Mouse (Mus musculus) myocyte (in vitro differentiated cells): Measurements from ENCODE around the gene Ticam1. TPM values are rescaled to one million over a fixed set of nuclear protein-coding genes. Genes with fewer than 3 reads are reported as not detected.
A peak's percentile ranks its signal among the peaks of the same experiment; 100 is the strongest.
"Not testable (repeated sequence)": the region's sequence is repeated elsewhere in the genome, so short reads cannot be mapped to it uniquely, and the experiment has no call there.

ENCODE experiments used
- H3K27me3 ChIP-seq: one replicate; pipeline ENCODE4 v1.6.1; 2011; ENCODE audit not compliant: control insufficient read depth, insufficient read depth, insufficient read length
- H3K36me3 ChIP-seq: one replicate; pipeline ENCODE4 v1.6.1; 2011; ENCODE audit not compliant: control insufficient read depth, insufficient read depth
- H3K4me2 ChIP-seq: one replicate; pipeline ENCODE4 v1.6.1; 2011; ENCODE audit warnings: low read depth, control low read depth
- H3K4me3 ChIP-seq: one replicate; pipeline ENCODE4 v1.5.1; 2011; ENCODE audit warnings: mild to moderate bottlenecking, control low read depth, moderate library complexity
- H3K79me2 ChIP-seq: one replicate; pipeline ENCODE4 v1.6.1; 2011; ENCODE audit not compliant: control insufficient read depth, insufficient read depth
- H3ac ChIP-seq: one replicate; pipeline ENCODE4 v1.6.1; 2011; ENCODE audit not compliant: control insufficient read depth, insufficient read length
- CEBPB ChIP-seq: IDR thresholded peaks from 2 replicates; pipeline ENCODE4 v1.6.1; 2011; ENCODE audit warnings: mild to moderate bottlenecking, moderate library complexity; ENCODE audit not compliant: poor library complexity, insufficient read depth, severe bottlenecking
- E2F4 ChIP-seq: IDR thresholded peaks from one replicate; pipeline ENCODE4 v1.6.1; 2011; ENCODE audit warnings: mild to moderate bottlenecking, control low read depth, moderate library complexity; ENCODE audit not compliant: insufficient read depth
- MAX ChIP-seq: IDR thresholded peaks from one replicate; pipeline ENCODE4 v1.6.1; 2011; ENCODE audit warnings: low read depth, mild to moderate bottlenecking, control low read depth
- MYOD1 ChIP-seq, 3 experiments: IDR thresholded peaks; one replicate each; pipeline ENCODE4 v1.6.1; 2011; ENCODE audit warnings: control low read depth in 2 of 3, low read depth in 2 of 3, mild to moderate bottlenecking in 2 of 3, moderate library complexity in 1 of 3; ENCODE audit not compliant: insufficient read length in 2 of 3, control insufficient read depth in 1 of 3
- MYOG ChIP-seq, 3 experiments: IDR thresholded peaks; one replicate each; pipeline ENCODE4 v1.6.1; 2011; ENCODE audit warnings: control low read depth in 2 of 3, low read depth in 2 of 3, mild to moderate bottlenecking in 2 of 3; ENCODE audit not compliant: insufficient read length in 2 of 3, control insufficient read depth in 1 of 3, insufficient read depth in 1 of 3
- POLR2A ChIP-seq: IDR thresholded peaks from one replicate; pipeline ENCODE4 v1.6.1; 2011; ENCODE audit warnings: low read depth, mild to moderate bottlenecking, control low read depth, moderate library complexity; ENCODE audit not compliant: insufficient read length
- POLR2AphosphoS2 ChIP-seq: IDR thresholded peaks from one replicate; pipeline ENCODE4 v1.6.1; 2011; ENCODE audit warnings: low read depth, control low read depth; ENCODE audit not compliant: insufficient read length
- REST ChIP-seq: IDR thresholded peaks from one replicate; pipeline ENCODE4 v1.6.1; 2011; ENCODE audit warnings: mild to moderate bottlenecking, control low read depth, moderate library complexity; ENCODE audit not compliant: insufficient read depth, insufficient read length
- SRF ChIP-seq: IDR thresholded peaks from one replicate; pipeline ENCODE4 v1.6.1; 2011; ENCODE audit warnings: low read depth; ENCODE audit not compliant: control insufficient read depth, insufficient read length
- TCF12 ChIP-seq: IDR thresholded peaks from one replicate; pipeline ENCODE4 v1.6.1; 2011; ENCODE audit warnings: mild to moderate bottlenecking, control low read depth; ENCODE audit not compliant: poor library complexity, insufficient read depth, severe bottlenecking
- TCF3 ChIP-seq: IDR thresholded peaks from one replicate; pipeline ENCODE4 v1.6.1; 2011; ENCODE audit warnings: low read depth, control low read depth; ENCODE audit not compliant: insufficient read length
- USF1 ChIP-seq: IDR thresholded peaks from one replicate; pipeline ENCODE4 v1.6.1; 2011; ENCODE audit warnings: low read depth, mild to moderate bottlenecking, control low read depth, moderate library complexity
- polyA plus RNA-seq: library from polyadenylated mRNA; unstranded; fragments of >200 nt; fragmentation: generic; extraction: Trizol; gene quantifications from one replicate; pipeline ENCODE4 v1.2.1, GENCODE M21; 2012; ENCODE audit warnings: missing spikeins

Gene Ticam1
- polyA plus RNA-seq, 1 experiment = 9.1 TPM

GRCm38 (mm10) chr17:56262645-56263094 is 13.9 kb downstream of the Ticam1 start:
- Histone ChIP-seq H3K36me3 (peaks cover 7% of the 10 kb centered on the region), H3K27me3 (no peaks in the 10 kb centered on the region), H3K79me2 (peaks cover 34% of the 10 kb centered on the region), H3ac (no peak overlapping the region), H3K4me2 (peak overlapping the region; percentile 56), H3K4me3 (no peak overlapping the region)
- TF ChIP-seq USF1 (no peak), POLR2AphosphoS2 (peak; percentile 84), MYOG (IDR thresholded peaks at IDR 0.05; ENCODE audit: control insufficient read depth in 1 of 3, insufficient read depth in 1 of 3, insufficient read length in 2 of 3, low read depth in 2 of 3) (peak; percentile 37 to 81 (median 46)), MYOD1 (IDR thresholded peaks at IDR 0.05; ENCODE audit: control insufficient read depth in 1 of 3, insufficient read length in 2 of 3, low read depth in 2 of 3) (peak in 2 of 3 experiments; percentile 49 to 80)

GRCm38 (mm10) chr17:56261166-56261565 is 15.4 kb downstream of the Ticam1 start:
- Histone ChIP-seq H3K79me2 (peaks cover 40% of the 10 kb centered on the region), H3K4me2 (peak overlapping the region; percentile 77), H3K4me3 (no peak overlapping the region), H3ac (no peak overlapping the region), H3K27me3 (no peaks in the 10 kb centered on the region), H3K36me3 (peaks cover 7% of the 10 kb centered on the region)
- TF ChIP-seq MYOG (IDR thresholded peaks at IDR 0.05; ENCODE audit: control insufficient read depth in 1 of 3, insufficient read depth in 1 of 3, insufficient read length in 2 of 3, low read depth in 2 of 3) (peak; percentile 48 to 96 (median 70)), TCF3 (peak; percentile 22), REST (no peak), MYOD1 (IDR thresholded peaks at IDR 0.05; ENCODE audit: control insufficient read depth in 1 of 3, insufficient read length in 2 of 3, low read depth in 2 of 3) (peak; percentile 59 to 98 (median 92)), POLR2A (no peak), POLR2AphosphoS2 (peak; percentile 35), USF1 (no peak), E2F4 (no peak), TCF12 (peak; percentile 68), SRF (no peak), CEBPB (no peak), MAX (no peak)

DNA sequence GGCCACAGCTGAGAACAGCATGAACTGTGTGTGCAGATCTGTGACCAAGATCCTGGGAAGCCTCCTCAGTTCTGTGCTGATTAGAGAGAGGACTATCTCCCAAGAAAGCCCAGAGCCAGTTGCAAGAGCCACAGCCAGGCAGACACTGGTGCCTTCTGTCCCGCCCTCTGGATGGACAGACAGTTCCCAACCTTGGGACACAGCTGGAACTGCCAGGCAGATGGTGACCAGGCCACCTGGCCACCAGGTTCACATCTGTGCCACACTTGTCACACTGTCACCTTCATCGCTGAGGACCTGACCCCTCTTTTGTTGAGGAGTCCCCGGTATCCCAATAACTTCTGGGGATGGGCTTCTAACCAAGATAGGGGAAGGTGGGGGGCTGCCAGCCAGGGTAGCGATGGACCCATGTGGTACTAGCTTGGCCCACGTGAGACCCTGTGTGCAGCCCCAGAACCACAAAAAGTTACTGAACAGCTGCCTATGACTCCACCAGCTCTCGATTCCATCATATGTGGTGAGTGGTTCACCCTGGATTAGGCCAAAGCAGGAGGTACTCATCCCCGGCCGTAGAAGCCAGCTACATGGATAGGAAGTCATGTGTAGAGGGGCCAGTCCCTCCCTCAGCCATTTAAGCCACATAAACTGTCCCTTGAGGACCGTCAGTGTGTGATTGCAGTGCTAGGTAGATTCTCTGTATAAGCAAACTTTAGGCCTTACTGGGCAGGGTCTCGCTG is 17.1 kb downstream of the Ticam1 start:
- Histone ChIP-seq H3ac (no peak overlapping the region), H3K27me3 (no peaks in the 10 kb centered on the region), H3K4me3 (peak overlapping the region; percentile 50), H3K4me2 (peak overlapping the region; percentile 77), H3K36me3 (peaks cover 7% of the 10 kb centered on the region), H3K79me2 (peaks cover 40% of the 10 kb centered on the region)
- TF ChIP-seq MYOG (IDR thresholded peaks at IDR 0.05; ENCODE audit: control insufficient read depth in 1 of 3, insufficient read depth in 1 of 3, insufficient read length in 2 of 3, low read depth in 2 of 3) = no peak
- TF ChIP-seq E2F4 = no peak
- TF ChIP-seq TCF12 = no peak
- no peak for TF ChIP-seq MAX
- TF ChIP-seq USF1 = no peak
- no peak for TF ChIP-seq POLR2A
- TF ChIP-seq REST = no peak
- no peak for TF ChIP-seq MYOD1 (IDR thresholded peaks at IDR 0.05; ENCODE audit: control insufficient read depth in 1 of 3, insufficient read length in 2 of 3, low read depth in 2 of 3)
- TF ChIP-seq CEBPB = no peak
- no peak for TF ChIP-seq TCF3
- TF ChIP-seq SRF = no peak
- TF ChIP-seq POLR2AphosphoS2 = no peak

GRCm38 (mm10) chr17:56258812-56259211 is 17.8 kb downstream of the Ticam1 start:
- not testable (repeated sequence) for H3ac ChIP-seq, H3K27me3 ChIP-seq, H3K36me3 ChIP-seq
- Histone ChIP-seq H3K4me3 (peak overlapping the region; percentile 50), H3K4me2 (peak overlapping the region; percentile 77), H3K79me2 (peaks cover 40% of the 10 kb centered on the region)

DNA sequence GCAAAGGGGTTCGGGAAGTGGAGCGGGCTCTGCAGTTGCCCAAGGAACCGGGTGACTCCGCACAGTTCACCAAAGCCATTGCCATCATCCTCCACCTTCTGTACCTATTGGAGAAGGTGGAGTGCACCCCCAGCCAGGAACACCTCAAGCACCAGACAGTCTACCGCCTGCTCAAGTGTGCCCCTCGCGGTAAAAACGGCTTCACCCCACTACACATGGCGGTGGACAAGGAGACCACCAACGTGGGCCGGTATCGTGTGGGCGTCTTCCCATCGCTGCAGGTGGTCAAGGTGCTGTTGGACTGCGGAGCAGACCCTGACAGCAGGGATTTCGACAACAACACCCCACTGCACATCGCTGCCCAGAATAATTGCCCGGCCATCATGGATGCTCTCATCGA is 18.3 kb downstream of the Ticam1 start:
- peak overlapping the region; percentile 77 for H3K4me2 ChIP-seq
- H3K36me3 ChIP-seq, H3ac ChIP-seq, H3K27me3 ChIP-seq: not testable (repeated sequence)
- peak overlapping the region; percentile 50 for H3K4me3 ChIP-seq
- H3K79me2 ChIP-seq = peaks cover 40% of the 10 kb centered on the region
